Mouse (Mus musculus): ENCODE data around the gene Sspo.

Gene Sspo

DNA sequence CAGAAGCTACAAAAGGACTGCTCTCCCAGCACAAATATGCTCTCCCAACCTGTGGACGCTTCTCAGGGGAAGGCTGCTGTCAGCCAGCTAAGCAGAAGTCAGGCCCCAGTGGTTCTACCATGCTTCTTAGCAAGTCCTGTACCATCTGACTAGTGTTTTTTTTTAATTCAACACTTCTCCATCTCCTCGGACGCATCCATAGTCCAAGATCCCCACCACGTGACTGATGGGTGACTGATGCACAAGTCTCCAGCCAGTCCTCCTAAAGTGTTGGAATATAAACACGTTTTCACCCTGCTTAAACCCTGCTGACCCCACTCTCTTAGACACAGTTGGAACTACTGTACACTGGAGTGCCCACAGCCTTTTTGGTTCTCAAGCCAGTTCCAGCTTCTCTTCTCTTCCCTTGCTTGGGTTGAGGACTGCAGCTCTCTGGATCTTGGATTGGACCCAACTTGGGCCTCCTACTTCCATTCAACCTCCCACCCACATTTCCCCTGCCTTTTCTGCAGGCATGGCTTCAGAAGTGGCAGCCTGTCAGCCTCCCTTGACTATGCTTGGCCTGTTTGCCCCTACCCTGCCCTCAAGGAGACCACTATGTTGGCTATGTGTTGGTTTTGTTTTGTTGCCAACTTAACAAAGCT is 12.2 kb upstream of the Sspo start:
- DNase-seq (ENCODE audit: low spot score), result no peak

DNA sequence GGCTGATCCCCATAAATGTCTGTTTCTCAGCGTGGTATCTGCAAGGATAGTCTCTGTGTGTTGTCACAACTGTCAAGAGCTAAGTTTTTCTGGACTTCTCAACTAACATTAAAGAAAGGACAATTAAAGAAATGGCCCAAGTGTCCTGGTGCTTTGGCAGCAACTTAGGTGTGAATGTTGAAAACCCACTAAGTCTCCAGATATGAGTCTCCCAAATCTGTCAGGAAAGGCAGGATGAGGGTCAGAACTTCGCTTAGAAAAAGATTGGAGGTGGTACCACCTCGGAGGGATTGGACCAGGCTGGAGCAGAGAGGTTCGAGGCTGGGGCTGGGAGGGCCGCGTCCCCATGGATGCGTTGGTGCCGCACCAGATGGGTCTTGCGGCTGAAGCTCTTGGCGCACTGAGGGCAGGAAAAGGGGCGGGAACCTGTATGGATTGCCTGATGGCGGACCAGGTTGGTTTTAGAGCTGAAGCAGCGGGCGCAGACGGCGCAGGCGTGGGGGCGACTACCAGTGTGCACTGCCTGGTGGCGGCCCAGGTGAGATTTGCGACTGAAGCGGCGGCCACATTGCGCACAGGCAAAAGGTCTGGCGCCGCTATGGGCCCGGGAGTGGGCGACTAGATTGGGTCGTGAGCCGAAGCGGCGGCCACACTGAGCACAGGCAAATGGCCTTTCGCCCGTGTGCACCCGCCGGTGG is 10.2 kb upstream of the Sspo start:
- no peak for DNase-seq (ENCODE audit: low spot score)

DNA sequence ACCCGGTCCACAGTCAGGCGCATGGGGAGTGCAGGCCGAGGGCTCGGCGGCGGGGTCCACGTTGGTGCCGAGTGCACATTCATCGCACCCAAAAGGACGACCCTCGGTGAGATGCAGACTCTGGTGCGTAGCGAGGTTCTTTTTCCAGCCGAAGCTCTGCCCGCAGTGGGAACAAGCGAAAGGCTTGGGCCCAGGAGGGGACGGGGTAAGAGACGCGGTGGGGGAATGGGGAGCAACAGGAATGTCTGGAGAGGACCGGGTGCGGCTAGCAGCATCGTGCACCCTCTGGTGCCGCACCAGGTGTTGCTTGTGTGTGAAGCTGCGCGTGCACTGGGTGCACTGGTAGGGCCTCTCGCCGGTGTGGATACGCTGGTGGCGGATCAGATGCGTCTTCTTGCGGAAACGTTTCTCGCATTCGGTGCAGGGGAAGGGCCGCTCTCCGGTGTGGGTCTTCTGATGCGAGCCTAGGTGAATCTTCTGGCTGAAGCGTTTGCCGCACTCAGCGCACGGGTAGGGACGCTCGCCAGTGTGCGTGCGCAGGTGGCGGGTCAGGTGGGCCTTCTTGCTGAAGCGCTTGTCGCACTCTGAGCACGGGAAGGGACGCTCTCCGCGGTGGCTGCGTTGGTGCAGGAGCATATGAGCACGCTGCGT is 9.4 kb upstream of the Sspo start:
- no peak for DNase-seq (ENCODE audit: low spot score)

DNA sequence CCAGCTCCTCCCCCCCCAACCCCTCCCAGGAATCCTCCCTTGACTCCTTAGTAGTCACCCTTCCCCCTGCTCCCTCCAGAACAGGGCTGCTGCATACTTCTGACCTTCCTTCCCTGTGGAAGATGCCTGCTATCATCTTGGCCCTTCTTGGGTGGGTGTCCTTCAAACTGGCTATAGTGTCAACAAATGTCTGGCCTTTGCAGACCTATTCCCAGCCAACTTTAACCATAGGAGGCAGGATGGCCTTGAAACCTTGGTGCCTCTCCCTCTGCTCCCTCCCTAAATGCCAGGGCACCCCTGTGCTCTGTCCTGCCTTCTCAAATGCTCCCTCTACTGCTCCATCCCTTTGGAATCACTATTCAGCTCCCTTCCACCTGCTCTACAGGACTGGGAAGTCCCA is 8.4 kb upstream of the Sspo start:
- peak; percentile 82 for DNase-seq (ENCODE audit: low spot score)

DNA sequence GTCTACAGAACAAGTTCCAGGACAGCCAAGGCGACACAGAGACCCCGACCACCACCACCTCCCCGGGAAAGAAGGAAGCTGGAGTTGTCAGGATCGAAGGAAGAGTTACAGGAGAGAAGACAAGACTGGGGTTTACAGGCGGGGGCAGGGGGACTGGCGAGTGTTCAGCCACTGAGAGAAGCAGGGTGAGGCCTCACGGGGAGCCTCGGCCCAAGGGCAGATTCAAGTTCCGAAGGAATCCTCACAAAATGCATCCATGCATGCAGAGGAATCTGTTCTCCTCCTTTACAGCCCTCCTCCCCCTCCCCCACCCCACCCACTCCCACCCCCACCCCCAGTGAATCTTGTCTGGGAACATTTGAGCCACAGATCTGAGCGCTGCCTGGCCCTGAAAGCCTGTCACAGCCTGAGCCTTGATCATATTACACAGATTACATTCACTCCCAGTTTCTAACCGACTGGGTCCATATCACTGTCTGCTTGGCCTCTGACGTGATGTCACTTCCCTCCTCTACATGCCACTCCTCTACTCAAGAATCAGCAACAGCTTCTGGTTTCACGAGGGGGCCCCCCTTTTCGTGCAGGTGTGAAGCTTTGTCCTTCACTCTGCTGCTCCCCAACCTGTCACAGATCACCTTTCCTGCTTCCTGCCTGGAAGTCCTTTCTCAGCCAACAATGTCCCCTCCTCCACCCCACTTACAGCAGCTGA is 7.6 kb upstream of the Sspo start:
- DNase-seq (ENCODE audit: low spot score), result no peak

DNA sequence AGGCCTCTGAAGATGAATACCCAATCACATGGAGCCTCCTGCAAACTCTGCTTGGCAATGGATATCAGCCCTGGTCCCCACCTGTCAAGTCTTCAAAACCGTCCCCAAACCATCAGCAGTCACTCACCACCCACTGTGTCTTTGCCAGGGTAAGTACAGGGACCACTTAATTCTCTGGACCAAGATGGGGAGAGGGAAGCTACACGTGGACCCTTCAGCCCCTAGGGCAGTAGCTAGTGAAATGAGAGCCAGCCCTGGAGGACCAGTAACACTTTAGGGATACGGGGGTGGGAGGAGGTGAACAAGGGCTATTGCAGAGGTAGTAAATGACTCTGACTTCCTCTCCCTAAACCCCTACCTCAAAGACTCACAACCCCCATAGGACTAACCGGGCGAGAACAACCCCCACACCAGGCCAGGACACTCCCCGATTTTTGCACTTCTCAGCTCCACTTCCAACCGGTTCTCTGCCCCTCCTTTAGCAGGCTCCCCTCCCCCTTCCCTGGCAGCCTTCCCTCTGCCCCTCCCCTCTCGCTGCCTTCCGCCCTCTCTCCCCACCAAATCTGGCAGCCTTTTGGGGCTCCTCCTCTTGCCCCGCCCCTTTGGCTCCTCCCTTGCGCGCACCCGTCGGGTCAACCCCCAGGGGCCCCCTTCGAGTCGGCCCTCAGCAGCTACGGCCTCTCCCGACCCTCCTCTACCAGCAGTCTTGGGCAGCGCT is 4.3 kb upstream of the Sspo start:
- peak; percentile 95 for DNase-seq (ENCODE audit: low spot score)

DNA sequence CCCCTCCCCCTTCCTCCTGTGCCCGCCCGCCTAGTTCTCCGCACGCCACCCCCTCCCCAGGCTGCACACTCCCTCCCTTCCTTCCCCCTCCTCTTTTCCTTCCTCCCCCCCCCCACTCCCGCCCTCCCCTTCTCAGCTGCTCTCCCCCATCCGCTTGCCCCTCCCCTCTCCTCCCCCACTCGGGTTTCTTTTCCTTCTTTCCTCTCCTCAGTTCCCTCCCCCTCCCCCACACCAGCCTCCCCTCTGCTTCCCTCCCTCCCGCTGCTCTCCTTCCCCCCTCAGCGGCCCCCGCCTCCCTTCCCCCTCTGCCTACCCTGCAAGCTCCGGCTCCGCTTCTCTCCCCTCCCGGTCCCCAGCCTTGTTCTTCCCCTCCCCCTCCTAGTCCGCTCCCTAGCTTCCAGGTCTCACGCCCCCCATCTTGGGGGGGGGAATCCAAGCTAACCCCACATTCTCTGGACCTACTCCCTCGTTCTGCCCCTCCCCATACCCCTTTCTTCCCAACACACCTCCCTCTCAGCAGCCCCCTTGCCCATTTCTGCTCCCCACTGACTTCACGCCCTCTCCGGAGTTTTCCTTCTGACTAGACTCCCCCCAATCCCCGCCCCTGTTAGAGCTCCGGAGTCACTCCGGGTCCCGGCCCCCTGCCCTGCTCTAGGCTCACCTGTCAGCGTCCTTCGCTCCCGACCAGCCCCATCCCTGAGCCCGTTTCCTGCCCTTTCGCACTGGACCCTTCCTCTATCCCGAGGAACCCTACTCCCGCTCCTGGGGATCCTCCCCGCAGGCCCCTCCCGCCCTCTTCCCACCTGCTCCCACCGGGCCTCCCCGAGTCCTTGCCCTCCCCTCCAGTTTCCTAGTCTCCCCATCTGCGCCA is 3.5 kb upstream of the Sspo start:
- DNase-seq (ENCODE audit: low spot score), result peak; percentile 74

DNA sequence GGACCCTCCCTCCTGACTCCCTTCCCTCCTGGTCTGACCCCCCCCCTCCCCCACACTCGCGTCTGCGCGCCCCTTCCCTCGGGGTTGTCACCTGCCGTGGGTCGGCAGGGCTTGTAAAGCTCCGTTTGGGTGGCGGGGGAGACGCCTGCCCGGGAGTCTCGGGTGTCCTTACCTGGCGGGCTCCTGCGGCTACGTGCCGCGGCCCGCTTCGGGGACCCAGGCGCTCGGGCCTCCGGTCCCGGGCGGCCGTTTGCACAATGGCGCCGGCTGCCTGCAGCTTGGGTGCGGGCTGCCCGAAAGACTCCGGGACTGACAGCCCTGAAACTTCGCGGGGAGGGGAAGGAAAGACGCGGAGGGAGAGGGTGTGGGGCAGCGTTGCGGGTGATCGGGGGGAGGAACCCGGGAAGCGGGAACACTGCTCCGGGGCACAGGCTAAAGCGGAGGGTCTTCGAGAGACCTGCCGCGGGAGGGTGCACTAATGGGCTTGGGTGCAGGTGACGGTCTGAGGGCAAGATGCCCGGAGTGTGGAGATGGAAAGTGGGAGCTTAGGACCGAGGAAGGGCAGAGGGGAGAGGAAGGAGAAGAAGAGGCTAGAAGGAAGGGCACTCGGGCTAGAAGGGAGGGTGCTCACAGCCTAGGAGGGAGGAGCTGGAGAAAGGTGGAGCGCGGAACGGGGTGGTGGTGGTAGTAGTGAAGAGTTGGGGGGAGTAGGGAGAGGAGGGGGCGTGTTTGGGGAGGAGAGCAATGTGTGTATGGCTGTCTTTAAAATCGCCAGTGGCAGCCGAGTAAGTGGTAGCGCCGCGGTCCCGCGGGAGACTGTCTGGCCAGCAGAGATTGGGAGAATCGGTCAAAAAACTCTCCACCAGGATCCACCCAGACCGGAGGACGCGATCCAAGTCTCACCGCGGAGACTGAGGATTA is 2.6 kb upstream of the Sspo start, which contains the start of gene Zfp467:
Gene Zfp467, minus strand, starts transcription at position 645 of the 921 bp plus-strand sequence.
- DNase-seq (ENCODE audit: low spot score), result peak; percentile 63

DNA sequence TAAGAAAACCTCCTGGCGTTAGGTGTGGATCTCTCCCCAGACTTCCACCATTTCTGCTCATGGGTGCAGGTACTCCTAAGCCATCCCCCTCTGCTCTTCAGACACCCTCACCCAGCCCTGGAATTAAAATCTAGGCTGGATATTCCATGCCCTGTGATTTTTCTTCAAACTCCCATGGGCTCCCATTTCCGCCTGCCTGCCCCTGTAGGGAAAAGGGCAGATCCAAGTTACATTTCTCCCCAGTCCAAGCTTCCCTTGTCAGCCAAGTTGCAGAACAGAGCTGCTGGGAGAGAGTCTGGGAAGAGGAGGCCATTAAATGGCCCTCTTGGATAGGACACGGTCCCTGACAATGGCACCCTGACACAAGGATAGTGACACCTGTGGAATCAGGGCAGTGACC is 1.8 kb upstream of the Sspo start:
- DNase-seq (ENCODE audit: low spot score), result no peak

DNA sequence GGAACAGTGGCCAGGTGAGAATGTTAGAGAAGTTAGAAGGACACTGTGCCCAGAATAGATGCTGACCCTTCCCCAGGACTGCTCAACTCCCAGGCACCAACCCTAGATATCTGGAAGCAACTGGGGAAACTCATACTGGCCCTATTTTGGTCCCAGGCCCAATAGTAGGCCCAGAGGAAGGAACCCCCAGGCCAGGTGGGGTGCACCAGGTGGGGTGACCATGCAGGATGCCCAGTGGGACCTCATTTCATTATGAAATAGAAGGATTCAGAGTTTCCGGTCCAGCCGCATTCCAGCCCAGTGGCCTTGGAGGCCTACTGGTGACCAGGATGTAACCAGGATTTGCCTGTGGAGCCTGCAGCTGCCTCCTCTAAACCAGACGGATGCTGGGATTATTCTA is 1.1 kb upstream of the Sspo start:
- DNase-seq (ENCODE audit: low spot score), result no peak

DNA sequence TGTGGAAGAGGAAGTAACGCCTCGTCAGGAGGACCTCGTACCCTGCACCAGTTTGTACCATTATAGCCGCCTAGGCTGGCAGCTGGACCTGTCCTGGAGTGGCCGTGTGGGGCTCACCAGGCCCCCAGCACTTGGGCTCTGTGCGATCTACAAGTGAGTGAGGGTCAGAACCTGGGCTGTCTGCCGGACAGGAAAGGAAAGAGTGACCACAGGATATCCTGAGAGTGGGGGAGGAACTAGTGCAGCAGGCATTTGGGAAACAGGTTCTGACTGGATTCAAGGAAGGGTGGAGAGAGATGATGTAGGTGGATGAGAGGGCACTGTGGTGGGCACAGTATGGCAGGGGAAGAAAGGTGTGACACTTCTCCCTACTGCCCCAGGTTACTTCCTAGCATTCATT is 498 bp downstream of the Sspo start:
- no peak for DNase-seq (ENCODE audit: low spot score)

DNA sequence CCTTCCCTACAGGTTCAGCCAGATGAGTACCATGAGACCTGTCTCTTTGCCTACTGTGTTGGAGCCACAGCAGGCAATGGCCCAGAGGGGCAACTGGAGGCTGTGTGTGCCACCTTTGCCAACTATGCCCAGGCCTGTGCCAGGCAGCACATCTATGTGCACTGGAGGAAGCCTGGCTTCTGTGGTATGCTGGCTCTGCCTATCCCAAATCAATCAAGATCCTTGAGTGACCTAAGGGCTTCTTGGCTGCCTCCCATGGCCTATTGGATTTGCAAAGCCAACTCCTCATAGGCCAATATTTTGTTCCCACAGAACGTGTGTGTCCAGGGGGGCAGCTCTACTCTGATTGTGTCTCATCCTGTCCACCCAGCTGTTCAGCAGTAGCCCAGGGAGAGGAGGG is 4.1 kb downstream of the Sspo start:
- no peak for DNase-seq (ENCODE audit: low spot score)

DNA sequence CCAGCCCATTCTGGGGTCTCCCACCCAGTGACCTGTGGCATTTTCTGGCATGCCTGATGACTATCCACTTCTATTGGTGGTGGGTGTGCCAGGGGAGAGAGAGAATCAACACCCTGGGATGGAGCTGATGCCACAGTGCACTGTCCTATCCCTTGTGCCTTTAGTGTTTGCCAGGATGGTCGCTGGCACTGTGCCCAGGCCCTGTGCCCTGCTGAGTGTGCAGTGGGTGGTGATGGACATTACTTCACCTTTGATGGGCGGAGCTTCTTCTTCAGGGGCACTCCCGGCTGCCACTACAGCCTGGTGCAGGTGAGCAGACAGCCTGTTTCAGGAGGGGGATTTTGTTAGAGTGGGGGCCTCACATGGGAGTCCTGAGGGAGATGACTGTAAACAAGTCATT is 4.7 kb downstream of the Sspo start:
- no peak for DNase-seq (ENCODE audit: low spot score)

DNA sequence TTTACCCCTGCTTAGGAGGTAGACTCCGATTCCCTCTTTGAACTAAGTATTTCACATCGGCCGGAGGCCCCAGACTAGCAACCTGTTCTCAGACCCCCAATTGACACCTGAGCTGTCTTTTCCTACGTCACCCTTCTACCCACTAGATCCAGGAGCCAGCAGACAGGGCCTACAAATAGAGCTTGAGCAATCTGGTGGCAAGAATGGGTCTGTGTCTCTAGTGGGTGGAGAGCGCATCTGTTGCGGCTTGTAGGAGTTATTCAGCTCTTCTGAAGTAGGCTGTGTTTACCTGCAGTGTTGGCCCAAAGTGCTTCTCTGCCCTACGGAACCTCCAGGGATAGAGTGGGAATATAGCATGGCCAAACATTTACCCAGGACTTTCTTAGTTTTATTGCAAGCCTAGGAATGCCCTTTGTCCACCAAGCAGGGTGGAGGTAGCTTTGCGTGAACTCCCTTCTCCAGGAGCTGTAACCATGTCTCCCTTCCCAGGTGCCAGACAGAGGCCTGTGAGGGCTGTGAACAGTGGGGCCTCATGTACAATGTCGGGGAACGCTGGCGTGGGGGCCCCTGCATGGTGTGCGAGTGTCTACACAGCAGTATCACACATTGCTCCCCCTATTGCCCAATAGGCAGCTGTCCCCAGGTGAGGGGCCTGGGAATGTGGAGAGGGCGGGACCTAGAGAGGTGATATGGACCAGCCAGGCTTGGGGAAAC is 17.1 kb downstream of the Sspo start:
- no peak for DNase-seq (ENCODE audit: low spot score)

DNA sequence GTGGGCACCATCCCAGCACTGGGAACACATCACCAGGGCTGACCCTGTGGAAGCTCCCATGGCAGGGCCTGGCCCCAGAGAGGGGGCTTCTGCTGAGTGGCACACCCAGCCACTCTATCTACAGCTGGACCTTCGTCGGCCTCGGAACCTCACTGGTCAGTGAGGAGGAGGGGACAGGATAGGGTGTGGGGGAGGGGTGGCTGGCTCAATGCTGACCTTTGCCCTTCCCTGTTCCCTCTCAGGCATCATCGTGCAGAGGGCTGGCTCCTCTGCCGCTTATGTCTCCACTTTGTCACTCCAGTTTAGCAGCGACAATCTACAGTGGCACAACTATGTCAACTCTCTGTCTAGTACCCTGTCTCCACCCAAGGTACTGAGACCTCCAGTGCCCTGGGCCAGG is 18.7 kb downstream of the Sspo start:
- DNase-seq (ENCODE audit: low spot score), result no peak

DNA sequence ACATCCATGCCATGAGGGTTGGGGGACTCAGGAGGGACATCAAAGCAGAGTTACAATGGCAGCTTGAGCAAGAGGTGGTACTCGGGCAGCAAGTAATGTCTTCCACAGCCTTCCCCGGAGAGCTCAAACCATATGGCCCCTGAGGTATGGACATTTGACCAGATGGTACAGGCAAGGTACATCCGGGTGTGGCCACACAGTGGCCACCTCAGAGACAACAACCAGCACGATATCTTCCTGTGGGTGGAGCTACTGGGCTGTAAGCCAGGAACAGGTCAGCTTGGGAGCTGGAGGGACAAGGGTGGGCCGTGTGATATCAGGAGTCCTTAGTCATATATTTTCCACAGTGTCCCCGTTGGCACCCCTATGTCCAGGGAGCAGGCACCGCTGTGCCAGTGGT is 19.5 kb downstream of the Sspo start:
- no peak for DNase-seq (ENCODE audit: low spot score)

DNA sequence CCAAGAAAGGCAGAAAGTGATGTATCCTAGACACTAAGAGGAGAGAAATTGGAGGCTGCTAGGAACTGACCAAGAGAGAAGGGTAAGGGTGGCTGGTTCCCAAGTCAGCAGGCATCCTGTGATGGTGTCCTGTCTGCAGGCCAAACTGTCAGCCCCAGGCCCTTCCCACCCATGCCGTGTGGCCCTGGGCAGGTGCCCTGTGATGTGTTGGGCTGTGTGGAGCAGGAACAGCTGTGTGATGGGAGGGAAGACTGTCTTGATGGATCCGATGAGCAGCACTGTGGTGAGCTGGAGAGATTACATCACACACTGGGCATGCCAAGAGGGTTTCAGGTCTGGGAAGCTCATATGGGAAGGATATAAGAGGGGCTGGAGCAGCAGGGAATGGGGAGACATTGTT is 22.7 kb downstream of the Sspo start:
- no peak for DNase-seq (ENCODE audit: low spot score)

DNA sequence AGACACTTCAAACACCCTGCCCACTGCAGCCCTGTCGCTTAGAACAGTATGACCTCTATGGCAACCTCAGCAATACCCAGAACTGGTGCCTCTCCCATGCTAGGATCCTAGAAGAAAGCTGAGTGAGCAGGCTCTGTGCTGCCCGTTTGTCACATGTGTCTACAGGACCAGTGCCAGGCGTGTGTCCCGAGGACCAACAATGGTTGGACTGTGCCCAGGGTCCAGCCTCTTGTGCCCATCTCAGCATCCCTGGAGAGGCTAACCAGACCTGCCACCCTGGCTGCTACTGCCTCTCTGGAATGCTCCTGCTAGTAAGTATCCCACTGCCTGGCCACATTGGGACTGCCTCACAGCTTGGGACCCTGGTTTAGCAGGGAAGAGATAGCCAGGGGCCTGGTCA is 30.4 kb downstream of the Sspo start:
- DNase-seq (ENCODE audit: low spot score), result no peak

DNA sequence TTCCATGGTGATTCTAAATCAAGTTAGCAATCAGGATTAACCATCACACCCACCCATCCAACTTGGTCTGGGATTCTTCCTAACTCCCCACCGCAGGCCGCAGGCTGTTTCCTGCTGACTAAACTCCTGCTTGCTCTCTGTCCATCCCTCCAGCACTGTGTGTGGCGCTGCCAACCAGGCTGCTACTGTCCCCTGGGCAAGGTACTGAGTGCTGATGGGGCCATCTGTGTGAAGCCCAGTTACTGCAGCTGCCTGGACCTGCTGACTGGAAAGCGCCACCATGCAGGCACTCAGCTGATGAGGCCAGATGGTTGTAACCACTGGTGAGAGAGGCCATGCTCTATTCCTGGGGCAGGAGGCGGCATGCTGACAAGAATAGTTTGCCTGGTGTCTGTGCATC is 34.5 kb downstream of the Sspo start:
- DNase-seq (ENCODE audit: low spot score), result no peak
